Mouse (Mus musculus): Measurements from ENCODE around the gene Chdh.

The Chdh gene

DNA sequence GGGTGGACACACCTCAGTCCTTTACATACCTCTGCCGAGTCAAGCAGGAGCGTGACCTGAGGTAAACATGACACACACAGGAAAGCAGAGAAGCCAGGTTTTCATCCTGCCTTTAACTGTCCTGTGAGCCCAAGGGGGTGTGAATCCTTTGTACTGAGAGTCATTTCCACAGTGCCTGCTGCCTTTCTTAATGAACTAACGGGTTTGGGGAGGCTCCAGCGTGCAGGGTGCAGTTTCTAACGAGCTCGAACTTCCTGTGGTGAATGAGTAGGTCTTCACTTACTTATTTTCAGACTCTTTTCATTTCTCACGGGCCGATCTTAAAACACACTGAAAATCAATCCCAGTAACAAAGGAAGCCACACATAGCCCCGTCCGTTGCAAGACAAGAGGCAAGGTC lies 5.7 kb downstream of the Chdh start:
- DNase-seq: no peak

- no peak for DNase-seq
Measured at GRCm38 (mm10) chr14:30015008-30015407, 6.2 kb downstream of the Chdh start.

DNA sequence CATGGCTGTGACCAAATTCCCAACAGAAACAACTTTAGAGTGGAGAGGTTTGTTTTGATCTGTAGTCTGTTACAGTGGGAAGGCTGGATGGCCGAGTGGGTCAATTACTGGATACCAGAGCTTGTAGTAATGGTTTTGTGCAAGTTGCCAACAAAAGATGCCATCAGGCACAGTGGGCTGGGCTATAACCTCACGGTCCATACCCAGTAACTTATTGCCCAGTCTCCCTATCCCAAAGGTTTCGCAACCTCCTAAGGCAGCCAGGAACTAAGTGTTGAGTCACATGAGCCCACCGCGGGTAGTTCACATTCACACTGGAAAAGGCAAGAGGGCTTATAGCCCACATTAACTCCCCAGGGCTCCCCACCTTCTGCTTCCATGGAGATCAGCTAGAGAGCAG lies 7.8 kb downstream of the Chdh start:
- no peak for DNase-seq

GRCm38 (mm10) chr14:30017794-30018462 lies 9.1 kb downstream of the Chdh start:
- DNase-seq: no peak

DNA sequence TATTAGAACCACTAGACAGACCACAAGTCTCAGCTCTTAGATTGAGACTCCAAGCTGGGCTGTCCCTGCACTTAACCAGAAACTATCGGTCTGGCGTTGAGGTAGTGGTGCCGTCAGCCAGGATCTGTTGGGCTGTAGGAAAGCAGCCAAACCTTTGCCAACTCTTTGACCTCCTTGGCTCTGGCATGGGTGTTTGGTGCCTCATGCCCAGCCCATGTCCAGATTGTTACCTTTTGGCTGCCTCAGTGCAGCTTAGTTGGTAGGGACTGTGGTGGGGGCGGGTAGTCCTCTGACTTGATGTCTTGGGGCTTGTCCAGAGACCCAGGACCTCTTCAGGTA lies 9.6 kb downstream of the Chdh start:
- DNase-seq: no peak

- DNase-seq: no peak
Measured at GRCm38 (mm10) chr14:30018846-30019245, 10.0 kb downstream of the Chdh start.

- DNase-seq: peak; percentile 24 to 48
Measured at GRCm38 (mm10) chr14:30019375-30019774, 10.6 kb downstream of the Chdh start.

DNA sequence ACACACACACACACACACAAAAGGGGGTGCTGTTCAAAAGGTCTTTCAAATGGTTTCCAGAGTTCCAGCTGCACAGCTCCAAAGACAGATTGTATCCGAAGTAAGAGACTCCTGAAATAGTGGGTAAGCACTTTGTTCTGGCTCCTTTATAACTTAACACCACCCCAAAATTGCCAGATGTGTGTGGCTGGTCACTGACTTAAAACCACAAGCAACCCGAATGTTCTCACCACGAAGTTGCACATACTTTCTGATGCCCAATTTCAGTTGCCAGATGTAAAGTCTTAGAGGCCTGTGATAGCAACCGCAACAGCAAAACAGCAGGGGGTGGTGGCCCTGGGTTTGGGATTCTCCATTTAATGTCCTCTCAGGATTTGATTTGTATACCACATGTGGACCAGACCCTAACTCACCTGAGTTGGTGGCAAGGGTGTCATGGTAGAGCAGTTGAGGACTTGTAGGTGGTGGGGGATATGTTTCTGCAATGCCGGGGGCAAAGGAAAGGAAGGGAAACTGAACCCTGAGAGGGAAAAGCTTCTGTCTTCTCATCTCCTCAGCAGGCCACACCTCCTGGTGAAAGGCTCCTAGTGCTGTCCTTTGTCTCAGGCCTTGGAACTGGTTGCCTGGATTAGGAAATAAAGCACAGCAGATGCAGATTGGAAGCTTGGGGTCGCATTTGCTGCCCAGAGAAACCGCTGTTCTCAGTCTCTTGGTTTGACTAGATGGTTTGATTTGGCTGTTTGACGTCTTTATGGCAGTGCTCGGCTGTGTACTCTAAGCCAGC lies 11.2 kb downstream of the Chdh start:
- DNase-seq: no peak

DNA sequence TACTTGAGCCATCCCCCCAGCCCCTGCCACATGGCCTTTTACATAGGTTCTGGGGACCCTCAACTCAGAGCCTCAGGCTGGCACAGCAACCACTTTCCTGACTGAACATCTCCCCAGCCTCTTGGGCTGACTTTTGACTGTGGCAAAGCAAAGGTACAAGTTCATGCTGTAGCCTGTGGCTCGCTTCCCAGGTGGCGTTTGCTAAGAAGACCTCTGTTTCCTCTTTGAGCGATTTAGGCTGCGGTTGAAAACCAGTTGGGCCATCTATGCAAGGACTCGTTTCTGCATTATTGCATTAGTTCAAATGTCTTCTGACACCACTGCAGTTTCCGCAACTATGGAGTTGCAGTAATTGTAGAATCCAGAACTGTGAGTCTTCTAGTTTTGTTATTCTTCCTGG lies 13.6 kb downstream of the Chdh start:
- DNase-seq: no peak

DNA sequence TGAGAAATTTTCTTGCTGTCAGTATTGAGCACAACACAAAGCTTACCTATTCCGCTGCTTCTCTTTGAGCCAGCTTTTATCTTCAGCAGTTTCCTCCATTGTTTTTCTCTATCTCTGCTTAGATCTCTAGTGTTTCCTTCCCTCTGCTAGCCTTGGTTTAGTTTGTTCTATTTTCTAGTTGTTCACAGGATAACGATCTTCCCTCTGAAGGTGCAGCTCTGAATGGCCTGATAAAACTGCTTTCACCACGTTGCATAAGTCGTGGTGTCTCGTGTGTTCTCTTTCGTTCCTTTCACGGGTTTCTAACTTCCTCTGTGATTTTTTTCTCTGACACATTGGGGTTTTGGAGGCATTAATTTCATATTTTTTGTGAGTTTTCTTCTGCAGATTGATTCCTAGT lies 15.6 kb downstream of the Chdh start:
- DNase-seq: no peak

DNA sequence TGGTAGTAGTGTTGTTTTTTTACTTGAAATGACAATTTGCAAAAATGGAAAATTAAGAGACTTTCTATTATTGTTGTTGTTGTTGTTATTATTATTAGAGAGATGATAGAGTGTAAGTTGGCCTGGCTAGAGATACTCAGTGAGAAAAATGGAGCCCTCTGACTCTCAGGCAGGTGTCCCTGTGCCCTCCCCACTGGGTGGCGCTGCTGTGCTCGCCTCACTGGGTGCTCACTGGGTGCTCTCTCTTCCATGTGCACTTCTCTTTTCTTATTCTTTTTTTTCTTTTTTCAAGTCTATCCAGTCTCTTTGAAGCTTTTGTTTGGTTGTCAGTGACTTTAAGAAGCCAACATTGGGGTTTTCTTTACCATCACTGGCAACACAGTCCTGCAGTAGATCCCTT lies 18.6 kb downstream of the Chdh start:
- DNase-seq: peak; percentile 50 to 59

DNA sequence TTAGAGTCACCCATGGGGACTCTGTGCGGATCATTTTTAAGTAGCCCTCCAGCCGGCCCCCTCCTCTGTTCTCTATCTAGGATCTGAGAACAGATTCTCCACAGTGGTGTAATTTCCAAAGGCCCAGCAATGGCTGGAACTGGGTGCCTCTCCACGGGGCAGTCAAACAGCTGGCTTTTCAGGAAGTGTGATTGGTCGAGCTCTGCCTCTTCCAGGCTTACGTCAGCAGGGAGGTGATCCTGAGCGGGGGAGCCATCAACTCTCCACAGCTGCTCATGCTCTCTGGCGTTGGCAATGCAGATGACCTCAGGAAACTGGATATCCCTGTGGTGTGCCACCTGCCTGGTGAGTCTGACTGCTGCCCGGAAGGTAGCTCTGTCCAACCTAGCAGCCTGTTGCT lies 24.6 kb downstream of the Chdh start:
- no peak for DNase-seq

DNA sequence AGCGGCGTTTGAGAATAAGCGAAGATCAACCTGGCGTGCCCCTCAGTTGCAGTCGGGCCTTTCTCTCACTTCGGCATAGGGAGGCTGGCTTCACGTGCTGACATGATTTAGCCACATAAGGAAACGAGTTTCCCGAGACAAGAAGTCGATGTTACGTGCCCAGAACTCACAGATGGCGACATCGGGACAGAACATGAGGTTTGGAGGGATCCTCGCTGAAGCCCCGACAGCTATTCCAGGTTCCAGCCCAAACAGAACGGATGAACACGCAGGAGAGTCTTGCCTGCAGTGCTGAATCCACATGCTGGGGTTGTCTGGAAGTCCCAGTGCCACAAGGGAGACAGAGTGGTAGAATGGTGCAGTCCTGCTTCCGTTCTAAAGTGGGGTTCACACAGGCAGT lies 29.6 kb downstream of the Chdh start:
- DNase-seq: no peak

DNA sequence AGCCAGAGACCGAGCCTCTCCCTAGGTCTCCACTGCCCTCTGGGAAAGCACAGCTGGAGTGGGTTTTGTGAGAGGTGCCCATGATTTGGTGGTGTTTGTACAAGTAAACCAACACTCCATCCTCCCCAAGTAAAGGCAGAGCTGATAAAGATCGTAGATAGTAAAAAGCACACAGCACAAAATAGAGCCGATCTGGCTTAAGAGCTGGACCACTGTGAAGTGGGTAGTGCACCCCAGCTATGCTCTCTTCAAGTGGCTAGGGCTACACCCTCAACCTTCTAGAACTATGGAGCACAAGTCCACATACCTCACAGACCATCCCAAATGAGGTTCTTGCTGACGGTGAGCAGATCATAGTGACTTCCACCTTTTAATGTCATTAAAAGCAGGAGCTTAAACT lies 30.6 kb downstream of the Chdh start:
- DNase-seq: no peak

DNA sequence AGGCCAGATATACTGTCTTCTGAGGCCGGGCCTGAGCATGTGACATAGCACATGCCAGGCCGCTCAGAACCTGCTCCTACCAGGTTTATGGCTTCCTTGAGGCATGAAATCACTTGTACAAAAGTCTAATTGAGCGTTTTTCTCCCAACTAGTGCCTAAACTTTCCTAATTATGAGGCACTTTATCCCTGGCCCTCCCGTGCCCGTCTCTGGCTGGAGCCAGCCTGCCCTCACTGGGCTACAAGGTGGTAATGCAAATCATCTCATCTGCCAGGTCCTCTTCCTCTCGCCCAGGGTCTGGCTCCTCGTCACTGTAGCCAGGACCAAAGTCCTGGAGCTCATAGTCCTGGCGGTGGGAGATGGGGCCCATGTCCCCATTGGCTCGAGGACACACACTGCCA lies 33.0 kb downstream of the Chdh start:
- DNase-seq: no peak

DNA sequence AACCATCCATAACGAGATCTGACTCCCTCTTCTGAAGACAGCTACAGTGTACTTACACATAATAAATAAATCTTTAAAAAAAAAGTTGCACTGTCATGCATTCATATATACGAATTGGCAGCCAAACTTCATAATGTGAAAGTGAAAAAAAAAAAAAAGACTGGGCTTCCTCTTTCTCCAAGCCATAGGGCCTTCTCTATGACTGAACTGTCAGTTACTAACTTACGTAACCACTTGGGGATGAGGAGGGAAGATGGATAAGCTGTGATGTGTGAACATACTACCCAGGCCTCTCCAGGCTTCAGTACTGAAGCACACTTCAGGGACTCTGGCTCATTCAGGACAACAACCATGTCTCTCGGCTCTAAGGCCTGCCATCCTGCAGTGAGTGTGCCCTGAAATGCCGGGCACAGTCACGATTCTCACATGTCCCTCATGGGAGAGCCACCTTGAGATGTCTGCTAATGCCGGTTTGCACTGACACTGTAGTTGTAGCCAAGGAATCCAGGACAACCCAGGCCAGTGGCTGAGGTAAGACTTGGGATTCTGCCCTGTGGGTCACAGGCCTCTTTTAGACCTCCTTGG lies 34.6 kb downstream of the Chdh start:
- DNase-seq: no peak

- DNase-seq: peak; percentile 30 to 40
Measured at GRCm38 (mm10) chr14:30045239-30045638, 36.4 kb downstream of the Chdh start.

- no peak for DNase-seq
Measured at GRCm38 (mm10) chr14:30045704-30046220, 36.9 kb downstream of the Chdh start.

GRCm38 (mm10) chr14:30046976-30047375 lies 38.2 kb downstream of the Chdh start:
- DNase-seq: no peak

- no peak for DNase-seq
Measured at GRCm38 (mm10) chr14:30048049-30048448, 39.2 kb downstream of the Chdh start.

DNA sequence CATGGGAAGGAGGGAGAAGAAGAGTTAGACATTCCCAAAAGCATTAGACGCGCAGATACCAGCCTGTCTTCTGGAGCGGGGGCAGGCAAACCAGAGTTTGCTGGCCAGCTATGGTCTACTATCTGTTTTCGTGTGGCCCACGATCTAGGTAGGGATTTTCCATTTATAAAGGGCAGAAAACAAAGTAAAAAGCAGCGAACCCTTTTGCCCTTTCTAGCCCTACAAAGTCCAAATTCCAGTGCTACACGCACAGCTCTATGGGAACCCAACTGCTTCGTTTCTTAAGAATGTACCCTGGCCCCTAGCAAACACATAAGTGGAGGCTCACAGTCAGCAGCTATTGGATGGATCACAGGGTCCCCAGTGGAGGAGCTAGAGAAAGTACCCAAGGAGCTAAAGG lies 41.5 kb downstream of the Chdh start:
- DNase-seq: no peak

GRCm38 (mm10) chr14:30054922-30055321 lies 46.1 kb downstream of the Chdh start:
- DNase-seq: no peak

DNA sequence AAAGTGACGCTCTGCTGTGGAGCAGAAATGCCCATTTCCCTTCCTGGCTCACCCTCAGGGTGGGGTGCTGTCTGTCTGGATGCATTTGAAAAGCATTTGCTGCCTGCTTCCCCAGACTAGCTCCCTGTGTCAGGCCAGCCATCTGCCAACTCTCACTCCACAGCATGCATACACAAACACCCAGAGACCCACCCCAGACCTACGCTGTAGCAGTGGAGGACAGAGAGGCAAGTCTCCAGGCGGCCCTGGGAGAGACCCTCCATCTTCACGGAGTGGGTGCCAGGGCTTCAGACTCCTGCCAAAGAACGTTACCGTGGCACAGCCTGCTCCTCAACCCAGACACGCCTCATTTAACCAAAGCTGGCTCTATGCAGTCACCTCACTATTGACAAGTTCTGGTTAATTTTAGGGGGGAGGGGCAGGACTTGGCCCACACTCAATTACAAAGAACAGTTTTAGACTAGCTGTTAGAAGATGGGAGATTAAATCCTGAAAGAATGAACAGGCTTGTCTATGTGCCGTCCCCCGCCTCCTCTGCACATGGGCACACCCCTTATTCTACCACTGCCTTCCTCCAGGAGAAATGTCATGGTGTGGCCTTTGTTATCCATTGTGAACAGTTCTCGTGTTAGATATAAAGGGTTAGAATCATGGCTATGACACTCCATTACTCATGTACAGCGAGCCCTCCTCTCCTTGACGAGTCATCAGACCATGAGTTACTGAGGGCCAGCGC lies 47.4 kb downstream of the Chdh start:
- peak in 1 of 2 experiments; percentile 33 for DNase-seq
